Mouse (Mus musculus) forebrain, embryonic 16.5 days (tissue): ENCODE results near the gene Ifitm5. TPM values are rescaled to one million over a fixed set of nuclear protein-coding genes. Genes with fewer than 3 reads are reported as not detected.

ENCODE experiments used
- ATAC-seq: fragments of 200-750 bp; cut with Nextera tagmentation; 2 replicates; pipeline ENCODE4 v1.8.0; 2017; ENCODE audit warnings: mild to moderate bottlenecking, moderate library complexity
- H3K27ac ChIP-seq: fragments of 300-500 bp; sonication (generic); 2 replicates; pipeline ENCODE4 v1.5.1; 2014; ENCODE audit warnings: low read length, control low read depth
- H3K27me3 ChIP-seq: fragments of 300-500 bp; sonication (generic); replicated peaks from 2 replicates; pipeline ENCODE4 v1.6.1; 2014; ENCODE audit warnings: low read length; ENCODE audit not compliant: control insufficient read depth, insufficient read depth
- H3K36me3 ChIP-seq: fragments of 300-500 bp; sonication (generic); 2 replicates; pipeline ENCODE4 v1.6.1; 2014; ENCODE audit not compliant: control insufficient read depth, insufficient read depth
- H3K4me1 ChIP-seq: fragments of 300-500 bp; sonication (generic); replicated peaks from 2 replicates; pipeline ENCODE4 v1.6.1; 2014; ENCODE audit warnings: low read length; ENCODE audit not compliant: control insufficient read depth, insufficient read depth
- H3K4me2 ChIP-seq: fragments of 300-500 bp; sonication (generic); 2 replicates; pipeline ENCODE4 v1.6.1; 2014; ENCODE audit warnings: mild to moderate bottlenecking, low read length, control low read depth
- H3K4me3 ChIP-seq: fragments of 300-500 bp; sonication (generic); replicated peaks from 2 replicates; pipeline ENCODE4 v1.5.1; 2014; ENCODE audit warnings: mild to moderate bottlenecking, low read length, control low read depth
- H3K9ac ChIP-seq: fragments of 300-500 bp; sonication (generic); replicated peaks from 2 replicates; pipeline ENCODE4 v1.6.1; 2014; ENCODE audit warnings: low read depth, low read length, control low read depth
- H3K9me3 ChIP-seq: fragments of 300-500 bp; sonication (generic); 2 replicates; pipeline ENCODE4 v1.6.1; 2016; ENCODE audit warnings: low read length; ENCODE audit not compliant: control insufficient read depth
- WGBS: fragments of 180-500 bp; shearing (Covaris S2); extraction: QIAGEN DNeasy Blood & Tissue Kit; methylation state at CpG from one replicate; pipeline ENCODE4 v1.1.7; 2014; 5-methylcytosine and 5-hydroxymethylcytosine counted together
- polyA plus RNA-seq: library from polyadenylated mRNA; unstranded; fragments of >200 nt; fragmentation: Nextera tagmentation; extraction: Ambion mirVana; gene quantifications from 2 replicates; pipeline ENCODE4 v1.2.1, GENCODE M21; 2015

The Ifitm5 gene
- polyA plus RNA-seq, 1 experiment from 2014 or later, result 0.38 TPM

DNA sequence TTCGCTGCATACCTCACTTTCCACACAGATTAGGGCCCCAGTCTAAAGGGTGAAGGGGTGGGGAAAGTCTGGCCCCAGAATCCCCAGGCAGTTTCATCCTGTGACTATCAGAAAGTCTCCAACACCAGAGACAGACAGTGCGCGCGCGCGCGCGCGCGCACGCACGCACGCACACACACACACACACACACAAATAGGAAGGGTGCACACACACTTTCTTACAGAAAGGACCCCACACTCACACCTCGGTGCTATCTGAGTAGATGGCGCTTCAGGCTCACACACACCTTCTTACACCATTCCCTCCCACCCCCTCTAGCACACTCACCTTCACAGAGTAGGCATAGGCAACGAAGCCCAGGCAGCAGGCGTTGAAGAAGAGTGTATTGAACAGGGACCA, 5.3 kb upstream of the Ifitm5 start:
- 9% methylated on average over 17 of the region's 17 CpGs for WGBS
- H3K27ac ChIP-seq, result no peak overlapping the region
- ATAC-seq, result 0 out of 2 replicates have a peak, but pooled peaks have one; percentile 20

DNA sequence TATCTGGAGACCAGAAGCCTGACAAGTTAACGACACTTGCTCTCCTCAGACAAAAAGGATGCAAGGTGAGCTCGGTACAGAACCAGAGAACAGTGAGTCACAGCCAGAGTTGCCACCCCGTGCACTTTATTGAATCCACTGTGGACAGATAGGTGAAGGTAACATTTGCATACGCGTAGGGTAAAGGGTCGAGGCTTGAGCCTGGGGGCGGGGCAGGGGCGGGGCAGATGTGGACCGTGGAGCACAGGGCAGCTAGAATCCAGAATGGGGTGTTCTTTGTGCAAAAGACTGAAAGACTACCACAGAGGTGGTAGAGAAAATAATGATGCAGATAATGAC, 4.6 kb upstream of the Ifitm5 start:
- H3K27ac ChIP-seq, result no peak overlapping the region
- no peak for ATAC-seq
- peak overlapping the region; percentile 50 for H3K4me2 ChIP-seq
- H3K9ac ChIP-seq, result no peak overlapping the region
- no peaks in the 10 kb centered on the region for H3K36me3 ChIP-seq
- WGBS, result 12% methylated on average over 9 of the region's 9 CpGs
- H3K9me3 ChIP-seq, result no peaks in the 10 kb centered on the region
- H3K27me3 ChIP-seq, result 0 out of 2 replicates have a peak, but pooled peaks cover 2% of the 10 kb centered on the region
- peaks cover 8% of the 10 kb centered on the region for H3K4me1 ChIP-seq
- peak overlapping the region; percentile 36 for H3K4me3 ChIP-seq

More for the DNA sequence above, 5.3 kb upstream of the Ifitm5 start:
- peak overlapping the region; percentile 50 for H3K4me2 ChIP-seq
- H3K9me3 ChIP-seq, result no peaks in the 10 kb centered on the region
- peak overlapping the region; percentile 39 for H3K9ac ChIP-seq
- 0 out of 2 replicates have a peak, but pooled peaks cover 2% of the 10 kb centered on the region for H3K27me3 ChIP-seq
- H3K4me1 ChIP-seq, result peaks cover 8% of the 10 kb centered on the region
- peak overlapping the region; percentile 36 for H3K4me3 ChIP-seq
- H3K36me3 ChIP-seq, result no peaks in the 10 kb centered on the region

DNA sequence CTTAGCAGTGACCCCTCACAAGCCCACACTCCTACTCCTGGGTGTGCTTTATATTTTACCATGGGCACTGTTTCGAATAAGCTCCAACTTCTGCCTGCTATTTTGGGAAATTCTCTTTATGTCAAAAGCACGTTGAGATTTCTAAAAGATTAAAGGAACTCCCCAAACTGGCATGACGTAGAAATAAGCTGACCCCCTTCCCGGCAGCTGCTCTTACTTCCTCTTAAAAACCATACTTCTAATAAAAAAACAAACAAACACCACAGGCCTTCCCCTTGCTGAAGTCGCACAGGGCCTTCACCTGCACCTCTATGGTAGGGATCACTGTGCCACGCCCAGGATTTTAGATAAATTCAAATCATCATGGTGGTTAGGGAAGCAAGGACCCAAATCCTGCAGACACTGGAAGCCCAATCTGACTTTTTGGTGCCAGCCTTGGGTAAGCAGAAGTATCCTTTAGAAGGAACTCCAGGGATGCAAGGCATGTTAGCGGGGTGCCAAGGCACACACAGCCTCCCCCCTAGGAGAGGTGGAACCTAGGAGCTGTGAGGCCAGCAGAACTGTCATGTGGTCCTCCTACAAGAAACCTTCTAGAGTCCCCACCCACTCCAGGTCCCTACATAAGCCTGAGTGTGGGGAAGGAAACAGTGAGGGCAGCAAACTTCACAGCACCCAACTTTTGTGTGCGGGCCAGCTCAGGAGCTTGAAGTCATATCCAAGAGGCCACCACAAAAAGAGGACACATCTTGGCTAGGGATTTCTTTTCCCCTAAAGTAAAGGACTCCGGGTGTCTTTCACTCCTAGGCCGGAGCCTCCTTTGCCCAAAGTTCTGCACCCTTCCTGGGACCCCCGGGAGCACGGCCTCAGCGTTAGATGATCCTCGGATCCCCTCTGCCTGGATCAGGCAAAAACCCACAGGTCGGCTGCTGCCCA, 4.0 kb upstream of the Ifitm5 start:
- Histone ChIP-seq H3K4me1 (peaks cover 5% of the 10 kb centered on the region; the same call in 1 of the 2 replicates), H3K4me3 (peak overlapping the region; percentile 36; the same call in 1 of the 2 replicates), H3K9me3 (no peaks in the 10 kb centered on the region), H3K27me3 (0 out of 2 replicates have a peak, but pooled peaks cover 2% of the 10 kb centered on the region), H3K27ac (no peak overlapping the region), H3K9ac (no peak overlapping the region), H3K36me3 (no peaks in the 10 kb centered on the region), H3K4me2 (peak overlapping the region; percentile 50)
- no peak for ATAC-seq
- 70% methylated on average over 15 of the region's 15 CpGs for WGBS

DNA sequence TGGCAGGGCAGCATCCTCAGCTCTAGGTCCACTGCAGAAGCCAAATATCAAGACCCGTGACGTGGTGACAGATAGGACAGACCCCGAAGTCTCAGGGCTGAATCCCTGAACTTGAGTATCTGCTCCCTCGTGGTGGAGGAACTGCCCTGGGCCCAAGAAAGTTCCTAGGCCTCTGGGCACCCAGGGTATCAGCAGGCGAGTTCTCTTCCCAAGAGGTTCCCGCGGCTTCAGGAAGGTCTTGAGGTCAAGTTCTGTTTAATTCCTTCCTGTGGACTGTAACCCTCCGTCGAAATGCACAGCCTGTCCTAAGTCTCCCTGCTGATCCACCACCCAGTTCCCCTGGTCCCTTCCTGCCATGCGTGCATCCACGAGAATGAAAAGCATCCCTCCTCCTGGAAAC, 3.0 kb upstream of the Ifitm5 start:
- H3K4me2 ChIP-seq, result no peak overlapping the region
- no peaks in the 10 kb centered on the region for H3K9me3 ChIP-seq
- H3K4me1 ChIP-seq, result peaks cover 5% of the 10 kb centered on the region; the same call in 1 of the 2 replicates
- no peaks in the 10 kb centered on the region for H3K36me3 ChIP-seq
- no peak overlapping the region for H3K27ac ChIP-seq
- no peak overlapping the region for H3K9ac ChIP-seq
- H3K4me3 ChIP-seq, result no peak overlapping the region
- H3K27me3 ChIP-seq, result no peaks in the 10 kb centered on the region
- ATAC-seq, result no peak
- 92% methylated on average over 11 of the region's 11 CpGs for WGBS

DNA sequence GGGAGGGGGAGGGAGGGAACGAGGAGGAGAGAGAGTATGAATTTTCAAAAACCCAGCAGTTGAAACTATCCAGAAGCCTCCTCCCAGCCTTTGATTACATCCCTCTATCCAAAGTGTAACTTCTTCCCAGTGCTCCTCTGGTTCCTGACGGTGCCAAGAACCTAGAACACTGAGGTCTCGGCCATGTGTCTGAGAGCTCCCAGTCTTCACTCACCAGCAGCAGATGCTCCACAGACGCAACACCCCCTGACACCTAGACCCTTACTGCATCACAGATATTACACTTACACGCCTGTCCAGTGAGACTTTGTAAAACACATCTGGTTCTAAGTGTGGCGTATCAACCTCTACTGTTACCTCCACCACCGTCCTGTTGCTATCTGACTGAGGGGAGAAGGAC, 2.4 kb upstream of the Ifitm5 start:
- Histone ChIP-seq H3K9me3 (no peaks in the 10 kb centered on the region), H3K27ac (no peak overlapping the region), H3K4me3 (no peak overlapping the region), H3K4me2 (no peak overlapping the region), H3K4me1 (peaks cover 5% of the 10 kb centered on the region; the same call in 1 of the 2 replicates), H3K9ac (no peak overlapping the region), H3K36me3 (no peaks in the 10 kb centered on the region), H3K27me3 (no peaks in the 10 kb centered on the region)
- WGBS, result 89% methylated on average over 7 of the region's 7 CpGs
- ATAC-seq, result no peak

DNA sequence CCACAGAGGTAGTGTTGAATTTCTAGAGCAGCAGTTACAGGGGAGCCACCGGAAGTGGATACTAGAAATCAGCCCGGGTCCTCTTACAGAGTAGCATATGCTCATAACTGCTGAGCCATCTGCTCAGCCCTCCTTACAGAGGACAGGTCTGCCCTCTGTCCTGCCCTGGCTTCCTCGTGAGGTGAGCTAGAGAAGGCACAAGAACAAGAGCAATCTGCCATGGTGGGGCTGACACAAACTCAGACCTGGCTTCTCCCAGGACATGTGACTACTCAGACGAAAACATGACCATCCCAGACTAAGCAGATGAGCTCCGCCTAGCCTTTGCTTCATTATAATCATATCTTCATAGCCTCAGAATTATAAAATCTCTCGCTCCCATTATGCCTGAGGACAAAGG, 1.7 kb upstream of the Ifitm5 start:
- H3K4me3 ChIP-seq, result no peak overlapping the region
- no peaks in the 10 kb centered on the region for H3K36me3 ChIP-seq
- WGBS, result 81% methylated on average over 6 of the region's 6 CpGs
- ATAC-seq, result no peak
- no peak overlapping the region for H3K27ac ChIP-seq
- no peak overlapping the region for H3K9ac ChIP-seq
- H3K9me3 ChIP-seq, result no peaks in the 10 kb centered on the region
- H3K27me3 ChIP-seq, result no peaks in the 10 kb centered on the region
- peaks cover 5% of the 10 kb centered on the region; the same call in 1 of the 2 replicates for H3K4me1 ChIP-seq
- H3K4me2 ChIP-seq, result no peak overlapping the region

DNA sequence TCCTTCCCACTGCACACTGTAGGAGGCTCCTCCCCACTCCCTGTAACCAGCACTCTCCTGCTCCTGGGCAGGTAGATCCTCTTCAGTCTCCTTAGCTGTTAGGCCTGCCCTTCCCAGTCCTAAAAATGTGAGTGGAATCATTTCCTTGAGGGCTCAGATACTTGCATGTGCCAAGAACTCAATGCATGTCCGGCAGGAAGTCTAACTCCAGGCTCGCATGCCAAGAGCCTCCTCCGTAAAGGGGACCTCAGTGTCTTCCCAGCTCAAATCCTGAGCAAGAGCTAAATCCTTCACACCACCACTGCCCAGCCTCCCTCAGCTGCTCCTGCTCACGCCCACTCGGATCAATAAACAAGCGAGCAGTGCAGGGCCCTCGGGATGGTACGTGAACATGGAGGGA, 960 bp upstream of the Ifitm5 start:
- Histone ChIP-seq H3K36me3 (no peaks in the 10 kb centered on the region), H3K4me2 (no peak overlapping the region), H3K4me3 (no peak overlapping the region), H3K9me3 (no peaks in the 10 kb centered on the region), H3K9ac (no peak overlapping the region), H3K4me1 (peaks cover 5% of the 10 kb centered on the region; the same call in 1 of the 2 replicates), H3K27ac (no peak overlapping the region), H3K27me3 (no peaks in the 10 kb centered on the region)
- WGBS, result 66% methylated on average over 8 of the region's 8 CpGs
- no peak for ATAC-seq

DNA sequence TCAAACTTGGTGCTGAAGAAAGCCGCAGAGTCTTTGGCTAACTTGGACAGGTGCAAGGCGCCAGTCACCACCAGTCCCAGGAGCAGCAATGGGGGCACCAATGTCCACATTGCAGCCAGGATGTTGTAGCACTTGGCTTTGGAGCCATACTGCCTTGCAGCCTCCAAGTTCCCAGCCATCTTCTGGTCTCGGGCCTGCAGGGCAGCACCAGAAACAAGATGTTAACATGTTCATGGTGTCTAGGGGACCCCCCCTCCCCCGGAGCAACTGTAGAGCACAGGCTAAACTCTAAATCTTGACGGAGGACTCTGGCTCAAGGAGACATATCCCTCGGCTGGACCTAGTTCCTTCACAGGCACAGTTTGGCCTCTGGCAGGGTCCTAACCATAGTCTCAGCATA, 836 bp downstream of the Ifitm5 start:
- Histone ChIP-seq H3K4me2 (no peak overlapping the region), H3K4me3 (no peak overlapping the region), H3K4me1 (no peaks in the 10 kb centered on the region), H3K36me3 (no peaks in the 10 kb centered on the region), H3K27me3 (no peaks in the 10 kb centered on the region), H3K9ac (no peak overlapping the region), H3K9me3 (no peaks in the 10 kb centered on the region), H3K27ac (no peak overlapping the region)
- 90% methylated on average over 6 of the region's 6 CpGs for WGBS
- no peak for ATAC-seq

DNA sequence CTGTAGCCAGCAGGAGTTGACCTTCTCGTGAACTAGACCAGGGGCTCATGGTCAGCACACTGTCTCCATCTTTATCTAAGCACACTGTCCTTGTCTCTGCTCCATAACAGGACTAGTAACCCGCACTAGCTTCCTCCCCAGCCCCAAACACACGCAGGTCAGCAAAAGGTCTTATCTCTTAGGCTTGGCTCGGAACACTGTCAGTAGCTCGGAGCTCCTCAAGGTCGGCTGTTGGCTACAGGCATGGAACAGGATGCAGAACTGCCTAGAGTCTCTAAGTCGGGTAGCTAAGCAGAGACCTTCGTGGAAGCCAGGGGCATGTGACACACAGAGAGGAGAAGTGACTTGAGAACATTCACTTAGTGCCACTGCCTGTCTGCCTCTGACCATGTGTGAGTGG, 1.9 kb downstream of the Ifitm5 start:
- 90% methylated on average over 8 of the region's 8 CpGs for WGBS
- Histone ChIP-seq H3K9ac (no peak overlapping the region), H3K9me3 (no peaks in the 10 kb centered on the region), H3K27me3 (no peaks in the 10 kb centered on the region), H3K4me3 (no peak overlapping the region), H3K36me3 (no peaks in the 10 kb centered on the region), H3K4me1 (no peaks in the 10 kb centered on the region), H3K4me2 (no peak overlapping the region), H3K27ac (no peak overlapping the region)
- ATAC-seq, result no peak
